Mouse (Mus musculus): Measurements from ENCODE around the gene Gmeb2.

DNA sequence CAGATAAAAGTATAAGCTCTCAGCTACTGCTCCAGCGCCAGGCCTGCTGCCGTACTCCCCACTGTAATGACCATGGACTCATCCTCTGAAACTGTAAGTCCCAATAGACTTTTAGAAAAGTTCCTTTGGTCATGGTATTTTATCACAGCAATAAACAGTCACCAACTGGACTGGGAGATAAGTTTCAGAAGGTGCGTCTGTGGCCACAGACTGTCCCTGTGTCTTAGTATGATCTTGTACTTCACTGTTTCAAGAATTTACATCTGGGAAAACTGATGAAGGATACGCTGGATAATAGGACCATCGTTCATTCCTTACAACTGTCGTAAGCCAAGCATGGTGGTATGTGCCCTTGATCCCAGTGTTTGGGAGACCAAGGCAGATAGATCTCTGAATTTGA is 71.8 kb downstream of the Gmeb2 start:
- TF ChIP-seq CTCF (IDR thresholded peaks at IDR 0.05; ENCODE audit: insufficient read depth, low read length) (no peak), POLR2A (IDR thresholded peaks at IDR 0.05; ENCODE audit: borderline replicate concordance, extremely low read depth, low read depth, low read length) (no peak)
